Mouse (Mus musculus): ENCODE measurements at regions not wholly inside any gene's neighbourhood (a gene's known extent, or its start where the extent isn't known, plus 50 kb on each side); places are given as distances from the start of the nearest gene placed in this dataset.

GRCm38 (mm10) chr4:9011129-9011518, 772.3 kb upstream of the Car8 start:
- H3K4me1 ChIP-seq (ENCODE audit: control insufficient read depth, insufficient read depth, low read length) = peaks cover 6% of the 10 kb centered on the region
- H3K36me3 ChIP-seq (ENCODE audit: control insufficient read depth, insufficient read depth, low read length) = no peaks in the 10 kb centered on the region
- no peaks in the 10 kb centered on the region for H3K27me3 ChIP-seq (ENCODE audit: control insufficient read depth, insufficient read depth, low read length)
- no peak for DNase-seq
- H3K79me2 ChIP-seq (replicated peaks; ENCODE audit: control insufficient read depth, insufficient read depth, low read length) = no peaks in the 10 kb centered on the region
- no peak overlapping the region for H3K27ac ChIP-seq
- 45% methylated on average over 7 of the region's 7 CpGs for WGBS
- no peak overlapping the region for H3K4me3 ChIP-seq
- H3K9ac ChIP-seq (ENCODE audit: low read depth, low read length) = no peak overlapping the region
- intact Hi-C loops (cut with DNase I) = loop anchor here (5.0 kb wide), 1 partner anchor 99 kb away; no protein-coding TSS in a partner anchor
- TF ChIP-seq EP300 (IDR thresholded peaks at IDR 0.05; ENCODE audit: insufficient read depth, low read depth, low read length) = no peak
- no peak for TF ChIP-seq CTCF (IDR thresholded peaks at IDR 0.05)
- TF ChIP-seq POLR2A (IDR thresholded peaks at IDR 0.05; ENCODE audit: insufficient read depth, low read depth, low read length) = no peak

GRCm38 (mm10) chr4:9010381-9011128, 771.7 kb upstream of the Car8 start:
- DNase-seq = no peak
- intact Hi-C loops (cut with DNase I) = loop anchor here (5.0 kb wide), 1 partner anchor 98 kb away; no protein-coding TSS in a partner anchor
- H3K9ac ChIP-seq (ENCODE audit: low read depth, low read length) = no peak overlapping the region
- no peaks in the 10 kb centered on the region for H3K36me3 ChIP-seq (ENCODE audit: control insufficient read depth, insufficient read depth, low read length)
- 63% methylated on average over 17 of the region's 17 CpGs for WGBS
- peaks cover 2% of the 10 kb centered on the region; the same call in 1 of the 2 replicates for H3K4me1 ChIP-seq (ENCODE audit: control insufficient read depth, insufficient read depth, low read length)
- TF ChIP-seq POLR2A (IDR thresholded peaks at IDR 0.05; ENCODE audit: insufficient read depth, low read depth, low read length) (no peak), EP300 (IDR thresholded peaks at IDR 0.05; ENCODE audit: insufficient read depth, low read depth, low read length) (no peak), CTCF (IDR thresholded peaks at IDR 0.05) (no peak)
- no peaks in the 10 kb centered on the region for H3K27me3 ChIP-seq (ENCODE audit: control insufficient read depth, insufficient read depth, low read length)
- H3K4me3 ChIP-seq = no peak overlapping the region
- no peak overlapping the region for H3K27ac ChIP-seq
- H3K79me2 ChIP-seq (replicated peaks; ENCODE audit: control insufficient read depth, insufficient read depth, low read length) = no peaks in the 10 kb centered on the region

- no peaks in the 10 kb centered on the region for H3K36me3 ChIP-seq (ENCODE audit: control insufficient read depth, insufficient read depth, low read length)
- DNase-seq = no peak
- intact Hi-C loops (cut with DNase I) = loop anchor here (5.0 kb wide), 1 partner anchor 97 kb away; no protein-coding TSS in a partner anchor
- no peaks in the 10 kb centered on the region for H3K4me1 ChIP-seq (ENCODE audit: control insufficient read depth, insufficient read depth, low read length)
- no peak overlapping the region for H3K27ac ChIP-seq
- WGBS = 33% methylated on average over 4 of the region's 4 CpGs
- H3K79me2 ChIP-seq (replicated peaks; ENCODE audit: control insufficient read depth, insufficient read depth, low read length) = no peaks in the 10 kb centered on the region
- H3K27me3 ChIP-seq (ENCODE audit: control insufficient read depth, insufficient read depth, low read length) = no peaks in the 10 kb centered on the region
- no peak overlapping the region for H3K9ac ChIP-seq (ENCODE audit: low read depth, low read length)
- no peak for TF ChIP-seq CTCF (IDR thresholded peaks at IDR 0.05)
- no peak for TF ChIP-seq EP300 (IDR thresholded peaks at IDR 0.05; ENCODE audit: insufficient read depth, low read depth, low read length)
- no peak for TF ChIP-seq POLR2A (IDR thresholded peaks at IDR 0.05; ENCODE audit: insufficient read depth, low read depth, low read length)
- no peak overlapping the region for H3K4me3 ChIP-seq
Measured at GRCm38 (mm10) chr4:9009656-9010055, 770.8 kb upstream of the Car8 start.

GRCm38 (mm10) chr4:9005938-9006626, 767.2 kb upstream of the Car8 start:
- TF ChIP-seq POLR2A (IDR thresholded peaks at IDR 0.05; ENCODE audit: insufficient read depth, low read depth, low read length) (no peak), EP300 (IDR thresholded peaks at IDR 0.05; ENCODE audit: insufficient read depth, low read depth, low read length) (no peak), CTCF (IDR thresholded peaks at IDR 0.05) (no peak)
- Histone ChIP-seq H3K4me1 (ENCODE audit: control insufficient read depth, insufficient read depth, low read length) (peaks cover 2% of the 10 kb centered on the region; the same call in 1 of the 2 replicates), H3K36me3 (ENCODE audit: control insufficient read depth, insufficient read depth, low read length) (no peaks in the 10 kb centered on the region), H3K27ac (no peak overlapping the region), H3K4me3 (no peak overlapping the region), H3K9ac (ENCODE audit: low read depth, low read length) (no peak overlapping the region), H3K79me2 (replicated peaks; ENCODE audit: control insufficient read depth, insufficient read depth, low read length) (no peaks in the 10 kb centered on the region), H3K27me3 (ENCODE audit: control insufficient read depth, insufficient read depth, low read length) (no peaks in the 10 kb centered on the region)
- 74% methylated on average over 8 of the region's 8 CpGs for WGBS
- no peak for DNase-seq
- intact Hi-C loops (cut with DNase I) = no loop called here

- Histone ChIP-seq H3K27ac (no peak overlapping the region), H3K4me1 (ENCODE audit: control insufficient read depth, insufficient read depth, low read length) (peaks cover 2% of the 10 kb centered on the region; the same call in 1 of the 2 replicates), H3K79me2 (replicated peaks; ENCODE audit: control insufficient read depth, insufficient read depth, low read length) (no peaks in the 10 kb centered on the region), H3K4me3 (no peak overlapping the region), H3K27me3 (ENCODE audit: control insufficient read depth, insufficient read depth, low read length) (no peaks in the 10 kb centered on the region), H3K9ac (ENCODE audit: low read depth, low read length) (no peak overlapping the region), H3K36me3 (ENCODE audit: control insufficient read depth, insufficient read depth, low read length) (no peaks in the 10 kb centered on the region)
- 94% methylated on average over 1 of the region's 1 CpGs for WGBS
- intact Hi-C loops (cut with DNase I) = no loop called here
- no peak for DNase-seq
- no peak for TF ChIP-seq EP300 (IDR thresholded peaks at IDR 0.05; ENCODE audit: insufficient read depth, low read depth, low read length)
Measured at GRCm38 (mm10) chr4:9003891-9004290, 765.0 kb upstream of the Car8 start.

- DNase-seq = no peak
- intact Hi-C loops (cut with DNase I) = no loop called here
- Histone ChIP-seq H3K4me3 (no peak overlapping the region), H3K4me1 (ENCODE audit: control insufficient read depth, insufficient read depth, low read length) (peaks cover 2% of the 10 kb centered on the region; the same call in 1 of the 2 replicates), H3K36me3 (ENCODE audit: control insufficient read depth, insufficient read depth, low read length) (no peaks in the 10 kb centered on the region), H3K9ac (ENCODE audit: low read depth, low read length) (no peak overlapping the region), H3K27me3 (ENCODE audit: control insufficient read depth, insufficient read depth, low read length) (no peaks in the 10 kb centered on the region), H3K79me2 (replicated peaks; ENCODE audit: control insufficient read depth, insufficient read depth, low read length) (no peaks in the 10 kb centered on the region), H3K27ac (no peak overlapping the region)
- 85% methylated on average over 6 of the region's 6 CpGs for WGBS
- no peak for TF ChIP-seq CTCF (IDR thresholded peaks at IDR 0.05)
- no peak for TF ChIP-seq EP300 (IDR thresholded peaks at IDR 0.05; ENCODE audit: insufficient read depth, low read depth, low read length)
- no peak for TF ChIP-seq POLR2A (IDR thresholded peaks at IDR 0.05; ENCODE audit: insufficient read depth, low read depth, low read length)
Measured at GRCm38 (mm10) chr4:9002380-9002779, 763.5 kb upstream of the Car8 start.
